21 mouse cellular contexts compared by ENCODE assay signal in genomic region chr7:109700213-109700612, GRCm38 (mm10). TPM values are rescaled to one million over a fixed set of nuclear protein-coding genes. Genes with fewer than 3 reads are reported as not detected.
A peak's percentile ranks its signal among the peaks of the same experiment; 100 is the strongest.
DNase-seq lines count a peak whose midpoint lies in the region; ATAC-seq and TF ChIP-seq lines count a peak whose summit lies in the region.
"Had no signal": no experiment of that assay in that cellular context is flagged by ENCODE, and none has a peak within 500 bp of the region (broad histone marks: within the 10 kb centered on the region; RNA-seq: fewer than 3 reads in every experiment).

No protein-coding gene starts in this region.

- H3K4me2 ChIP-seq in lung, postnatal 0 days (replicated peaks; ENCODE audit: low read depth, low read length), result no peak overlapping the region
- no peak overlapping the region for H3K4me2 ChIP-seq in liver, postnatal 0 days (ENCODE audit: low read depth, low read length)
- H3K4me2 ChIP-seq: liver, embryonic 15.5 days; neural tube, embryonic 12.5 days had no signal

- no peak for ATAC-seq in lung, postnatal 0 days
- ATAC-seq in liver, postnatal 0 days, result no peak
- ATAC-seq: forebrain, embryonic 16.5 days; midbrain, embryonic 16.5 days had no signal

- no peak for DNase-seq in heart, adult 2 months
- no peak for DNase-seq in heart, postnatal 25 days (ENCODE audit: low spot score)
- no peak for DNase-seq in lung, postnatal 0 days (ENCODE audit: low spot score)
- DNase-seq in lung, postnatal 14 days, result no peak
- DNase-seq in ES-E14 (ENCODE audit: low read depth, low spot score), result peak; percentile 58
- no peak for DNase-seq in liver, postnatal 0 days
- no peak for DNase-seq in right cerebral cortex, postnatal 4 days
- DNase-seq in cerebellum, adult 8-10 months, result no peak
- DNase-seq: cerebellum, adult 9-10 months; embryo, embryonic 11 days; gastrocnemius, postnatal 25 days; kidney, adult 9 months had no signal

- H3K9me3 ChIP-seq in lung, postnatal 0 days (ENCODE audit: low read length), result no peaks in the 10 kb centered on the region
- H3K9me3 ChIP-seq in ES-E14 (ENCODE audit: control insufficient read depth, insufficient read depth, low read depth, low read length), result no peaks in the 10 kb centered on the region; the same call in 1 of the 2 replicates
- no peaks in the 10 kb centered on the region for H3K9me3 ChIP-seq in liver, postnatal 0 days (ENCODE audit: low read length)
- H3K9me3 ChIP-seq: liver, embryonic 15.5 days; neural tube, embryonic 12.5 days had no signal

- intact Hi-C loops in heart, adult 2 months (cut with DNase I), result no loop called here
- intact Hi-C loops in heart, postnatal 25 days (cut with DNase I), result no loop called here

- no peak overlapping the region for H3K9ac ChIP-seq in heart, adult 2 months (ENCODE audit: low read depth, low read length)
- H3K9ac ChIP-seq in lung, postnatal 0 days (replicated peaks; ENCODE audit: low read depth), result no peak overlapping the region
- H3K9ac ChIP-seq in ES-E14 (ENCODE audit: insufficient read depth, low read depth, low read length, poor library complexity, severe bottlenecking), result no peak overlapping the region
- no peak overlapping the region for H3K9ac ChIP-seq in liver, postnatal 0 days (replicated peaks)
- H3K9ac ChIP-seq: liver, embryonic 15.5 days; neural tube, embryonic 12.5 days had no signal

- TF ChIP-seq CTCF in heart, adult 2 months (IDR thresholded peaks at IDR 0.05), result peak; percentile 41
- TF ChIP-seq CTCF in lung, postnatal 0 days (IDR thresholded peaks at IDR 0.05), result peak; percentile 53
- TF ChIP-seq CTCF in liver, postnatal 0 days (IDR thresholded peaks at IDR 0.05; ENCODE audit: low read depth), result peak; percentile 45

- TF ChIP-seq EP300 in heart, adult 2 months (IDR thresholded peaks at IDR 0.05; ENCODE audit: insufficient read depth, low read depth, low read length), result no peak
- TF ChIP-seq EP300 in lung, postnatal 0 days (IDR thresholded peaks at IDR 0.05), result no peak
- no peak for TF ChIP-seq EP300 in liver, postnatal 0 days (IDR thresholded peaks at IDR 0.05; ENCODE audit: low read depth)

- no peaks in the 10 kb centered on the region for H3K36me3 ChIP-seq in heart, adult 2 months (ENCODE audit: control insufficient read depth, insufficient read depth, low read length)
- no peaks in the 10 kb centered on the region for H3K36me3 ChIP-seq in lung, postnatal 0 days (ENCODE audit: insufficient read depth, low read length)
- no peaks in the 10 kb centered on the region for H3K36me3 ChIP-seq in ES-E14 (ENCODE audit: control insufficient read depth, insufficient read depth, low read length, poor library complexity, severe bottlenecking)
- no peaks in the 10 kb centered on the region for H3K36me3 ChIP-seq in liver, postnatal 0 days (replicated peaks; ENCODE audit: insufficient read depth, low read length)
- H3K36me3 ChIP-seq: liver, embryonic 15.5 days; neural tube, embryonic 12.5 days had no signal

- H3K27me3 ChIP-seq in heart, adult 2 months (ENCODE audit: control insufficient read depth, insufficient read depth, low read length), result no peaks in the 10 kb centered on the region
- no peaks in the 10 kb centered on the region for H3K27me3 ChIP-seq in lung, postnatal 0 days (replicated peaks; ENCODE audit: insufficient read depth, low read length)
- H3K27me3 ChIP-seq in liver, postnatal 0 days (ENCODE audit: insufficient read depth, low read length), result no peaks in the 10 kb centered on the region
- H3K27me3 ChIP-seq: neural tube, embryonic 12.5 days had no signal

- H3K79me2 ChIP-seq in heart, adult 2 months (replicated peaks; ENCODE audit: control insufficient read depth, insufficient read depth, low read length), result no peaks in the 10 kb centered on the region

- no peak overlapping the region for H3K27ac ChIP-seq in heart, adult 2 months
- no peak overlapping the region for H3K27ac ChIP-seq in lung, postnatal 0 days (ENCODE audit: low read length)
- H3K27ac ChIP-seq in ES-E14 (ENCODE audit: insufficient read depth, low read depth, low read length, poor library complexity, severe bottlenecking), result no peak overlapping the region
- H3K27ac ChIP-seq in liver, postnatal 0 days (ENCODE audit: low read depth), result no peak overlapping the region
- H3K27ac ChIP-seq: liver, embryonic 15.5 days; neural tube, embryonic 12.5 days had no signal

- H3K4me3 ChIP-seq in heart, adult 2 months, result no peak overlapping the region
- no peak overlapping the region for H3K4me3 ChIP-seq in lung, postnatal 0 days (ENCODE audit: low read depth, low read length)
- H3K4me3 ChIP-seq in ES-E14 (ENCODE audit: insufficient read depth in 1 of 2, low read depth in 1 of 2, low read length in 2 of 2, poor library complexity in 1 of 2, severe bottlenecking in 1 of 2), result no peak overlapping the region
- H3K4me3 ChIP-seq in liver, postnatal 0 days (ENCODE audit: low read depth, low read length), result no peak overlapping the region
- H3K4me3 ChIP-seq: liver, embryonic 15.5 days; neural tube, embryonic 12.5 days had no signal

- in situ Hi-C loops in ES-E14 (cut with MboI; ENCODE audit: low sequenced_read_pairs in 2 of 2, unreplicated experiment in 2 of 2), result no loop called here

- H3K4me1 ChIP-seq in heart, adult 2 months (ENCODE audit: control insufficient read depth, insufficient read depth, low read length), result peaks cover 3% of the 10 kb centered on the region; the same call in 1 of the 2 replicates
- peaks cover 9% of the 10 kb centered on the region for H3K4me1 ChIP-seq in lung, postnatal 0 days (ENCODE audit: insufficient read depth, low read depth, low read length)
- H3K4me1 ChIP-seq in ES-E14 (ENCODE audit: control insufficient read depth in 2 of 2, insufficient read depth in 2 of 2, low read length in 2 of 2, poor library complexity in 1 of 2), result peaks cover 6 to 9% of the 10 kb centered on the region in 2 experiments; a peak in 3 of 4 replicates
- peaks cover 4% of the 10 kb centered on the region; the same call in 1 of the 2 replicates for H3K4me1 ChIP-seq in liver, postnatal 0 days (ENCODE audit: insufficient read depth)

- TF ChIP-seq POLR2A in heart, adult 2 months (IDR thresholded peaks at IDR 0.05; ENCODE audit: insufficient read depth, low read depth, low read length), result no peak

TF ChIP-seq in ES-E14, 5 proteins besides CTCF, POLR2A, EP300 and RAD21:
- no peak for TF ChIP-seq HCFC1 (IDR thresholded peaks at IDR 0.05; ENCODE audit: borderline replicate concordance, insufficient read depth, low read length)
- no peak for TF ChIP-seq MAFK (IDR thresholded peaks at IDR 0.05; ENCODE audit: insufficient read depth, low read depth, low read length)
- TF ChIP-seq ZNF384 (IDR thresholded peaks at IDR 0.05; ENCODE audit: low read depth, low read length), result no peak
- TF ChIP-seq CHD2 (IDR thresholded peaks at IDR 0.05; ENCODE audit: low read depth, low read length), result no peak
- TF ChIP-seq ZC3H11A (IDR thresholded peaks at IDR 0.05; ENCODE audit: borderline replicate concordance, low read depth, low read length), result no peak

RNA-seq across cellular contexts. Expression of gene St5, which starts 3.2 kb away (rescaled TPM):
- 10 to 100 TPM; 24.3 to 28.4 TPM for total RNA-seq in heart, adult 2 months (2021)
- 40.3 and 62.0 TPM in 2 replicates for polyA plus RNA-seq in heart, adult 2 months (2012; rRNA removed)
- 10 to 100 TPM; 28.0 to 30.2 TPM for total RNA-seq in heart, postnatal 25 days (2021)
- polyA plus RNA-seq in lung, postnatal 0 days (2015; fragmentation: Nextera tagmentation; extraction: Ambion mirVana), result 58.9 and 61.8 TPM in 2 replicates
- total RNA-seq in ES-E14 (2012; rRNA removed), result 25.6 and 34.6 TPM in 2 replicates
- polyA plus RNA-seq in liver, postnatal 0 days (2015; fragmentation: Nextera tagmentation; extraction: Ambion mirVana), result 33.4 and 33.9 TPM in 2 replicates

RNA-seq across cellular contexts. Expression of gene Akip1, which starts 3.3 kb away (rescaled TPM):
- 10 to 100 TPM; 13.5 to 14.0 TPM for total RNA-seq in heart, adult 2 months (2021)
- polyA plus RNA-seq in heart, adult 2 months (2012; rRNA removed), result 9.8 and 13.7 TPM in 2 replicates
- total RNA-seq in heart, postnatal 25 days (2021), result 10 to 100 TPM; 12.7 to 12.8 TPM
- 48.6 and 52.5 TPM in 2 replicates for polyA plus RNA-seq in lung, postnatal 0 days (2015; fragmentation: Nextera tagmentation; extraction: Ambion mirVana)
- total RNA-seq in ES-E14 (2012; rRNA removed), result 20.0 and 29.1 TPM in 2 replicates
- polyA plus RNA-seq in liver, postnatal 0 days (2015; fragmentation: Nextera tagmentation; extraction: Ambion mirVana), result 23.7 and 24.5 TPM in 2 replicates

RNA-seq across cellular contexts. Expression of gene BC051019, which starts 23.4 kb away (rescaled TPM):
- total RNA-seq in heart, adult 2 months (2021), result not detected
- 1.5 TPM in 1 of 2 replicates, not detected in the other for polyA plus RNA-seq in heart, adult 2 months (2012; rRNA removed)
- not detected for total RNA-seq in heart, postnatal 25 days (2021)
- polyA plus RNA-seq in lung, postnatal 0 days (2015; fragmentation: Nextera tagmentation; extraction: Ambion mirVana), result 22.7 and 24.3 TPM in 2 replicates
- total RNA-seq in ES-E14 (2012; rRNA removed), result 0.48 and 1.3 TPM in 2 replicates
- 0.08 TPM in 1 of 2 replicates, not detected in the other for polyA plus RNA-seq in liver, postnatal 0 days (2015; fragmentation: Nextera tagmentation; extraction: Ambion mirVana)
- total RNA-seq: adrenal gland, adult 18-20 months; gastrocnemius, postnatal 25 days; left cerebral cortex, postnatal 10 days had no signal
- polyA plus RNA-seq: heart, embryonic 14.5 days; neural tube, embryonic 12.5 days had no signal

RNA-seq across cellular contexts. Expression of gene Ascl3, which starts 31.3 kb away (rescaled TPM):
- not detected for total RNA-seq in heart, adult 2 months (2021)
- not detected in 2 replicates for polyA plus RNA-seq in heart, adult 2 months (2012; rRNA removed)
- not detected for total RNA-seq in heart, postnatal 25 days (2021)
- polyA plus RNA-seq in lung, postnatal 0 days (2015; fragmentation: Nextera tagmentation; extraction: Ambion mirVana), result 0.64 and 0.89 TPM in 2 replicates
- not detected in 2 replicates for total RNA-seq in ES-E14 (2012; rRNA removed)
- not detected in 2 replicates for polyA plus RNA-seq in liver, postnatal 0 days (2015; fragmentation: Nextera tagmentation; extraction: Ambion mirVana)
- total RNA-seq: gastrocnemius, postnatal 25 days; layer of hippocampus, adult 8-10 months; left cerebral cortex, postnatal 10 days had no signal
- polyA plus RNA-seq: forebrain, embryonic 16.5 days; heart, embryonic 14.5 days; hindbrain, embryonic 11.5 days; liver, embryonic 15.5 days; neural tube, embryonic 12.5 days had no signal

RNA-seq across cellular contexts. Expression of gene Tmem9b, which starts 52.5 kb away (rescaled TPM):
- total RNA-seq in heart, adult 2 months (2021), result 10 to 100 TPM; 28.1 to 34.3 TPM
- polyA plus RNA-seq in heart, adult 2 months (2012; rRNA removed), result 35.4 and 61.2 TPM in 2 replicates
- total RNA-seq in heart, postnatal 25 days (2021), result 10 to 100 TPM; 28.5 to 31.3 TPM
- polyA plus RNA-seq in lung, postnatal 0 days (2015; fragmentation: Nextera tagmentation; extraction: Ambion mirVana), result 109 and 117 TPM in 2 replicates
- total RNA-seq in ES-E14 (2012; rRNA removed), result 11.1 and 17.2 TPM in 2 replicates
- 40.5 and 40.8 TPM in 2 replicates for polyA plus RNA-seq in liver, postnatal 0 days (2015; fragmentation: Nextera tagmentation; extraction: Ambion mirVana)
